Mouse (Mus musculus): ENCODE data around the gene Clip3. TPM values are rescaled to one million over a fixed set of nuclear protein-coding genes. Genes with fewer than 3 reads are reported as not detected.

Gene Clip3
- polyA plus RNA-seq, 2 experiments = 0.86 to 1.0 TPM

DNA sequence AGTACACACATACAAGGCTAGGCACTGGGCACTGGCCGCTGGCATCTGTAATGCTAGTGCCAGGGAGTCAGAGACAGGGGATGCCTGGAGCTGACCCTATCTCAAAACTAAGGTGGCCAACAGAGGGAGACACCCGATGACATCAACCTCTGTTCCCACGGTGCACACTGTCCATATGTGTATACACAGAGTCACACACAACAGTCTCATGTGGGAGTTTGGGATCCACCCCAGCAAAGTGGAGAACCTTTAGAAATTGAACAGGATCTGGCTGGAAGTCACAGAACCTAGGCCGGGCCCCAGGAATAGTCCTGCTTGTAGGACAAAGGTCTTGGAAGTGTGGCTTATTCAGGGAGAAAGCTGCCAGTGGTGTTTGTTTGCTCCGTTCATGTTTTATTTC, 2.8 kb downstream of the Clip3 start:
- WGBS (ENCODE audit: insufficient replicate concordance) = 56% methylated on average over 5 of the region's 5 CpGs
- no peak for ATAC-seq (ENCODE audit: insufficient read depth)
- Histone ChIP-seq H3K4me1 (replicated peaks; ENCODE audit: control insufficient read depth in 2 of 2, insufficient read depth in 2 of 2, low read length in 1 of 2) (no peaks in the 10 kb centered on the region), H3K4me3 (ENCODE audit: insufficient read depth in 1 of 2, low read depth in 2 of 2, low read length in 2 of 2) (no peak overlapping the region), H3K27me3 (ENCODE audit: control insufficient read depth, insufficient read depth, low read length) (no peaks in the 10 kb centered on the region), H3K9ac (replicated peaks) (no peak overlapping the region), H3K27ac (no peak overlapping the region), H3K9me3 (ENCODE audit: control insufficient read depth, low read length) (no peaks in the 10 kb centered on the region), H3K4me2 (ENCODE audit: low read depth) (no peak overlapping the region), H3K36me3 (replicated peaks; ENCODE audit: control insufficient read depth, insufficient read depth, low read depth) (no peaks in the 10 kb centered on the region)
- no peak for DNase-seq (ENCODE audit: low read depth in 3 of 3, low spot score in 3 of 3)
- no peak for TF ChIP-seq CTCF (IDR thresholded peaks at IDR 0.05; ENCODE audit: low read depth)

DNA sequence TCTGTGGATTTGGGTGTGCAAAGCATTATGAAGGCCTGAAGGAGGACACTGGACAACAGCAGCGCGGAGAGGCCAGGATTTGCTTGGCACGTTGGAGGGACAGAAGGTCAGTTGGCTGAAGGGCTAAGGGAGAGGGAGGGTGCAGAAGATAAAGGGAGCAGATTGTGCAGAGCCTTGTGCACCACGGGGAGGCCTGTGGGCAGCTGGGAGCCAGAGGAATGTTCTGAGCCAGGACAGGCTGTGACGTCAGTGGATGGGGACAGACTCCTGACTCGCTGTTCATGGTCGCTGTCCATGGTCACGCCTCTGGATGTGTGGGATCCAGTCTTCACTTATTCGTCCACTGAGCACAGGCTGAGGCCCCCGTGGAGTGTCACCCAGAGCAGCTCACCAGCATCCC, 3.6 kb downstream of the Clip3 start:
- DNase-seq (ENCODE audit: low read depth in 3 of 3, low spot score in 3 of 3) (no peak), ATAC-seq (ENCODE audit: insufficient read depth) (no peak)
- no peak overlapping the region for H3K4me3 ChIP-seq (ENCODE audit: insufficient read depth in 1 of 2, low read depth in 2 of 2, low read length in 2 of 2)
- H3K27me3 ChIP-seq (ENCODE audit: control insufficient read depth, insufficient read depth, low read length) = no peaks in the 10 kb centered on the region
- H3K27ac ChIP-seq = no peak overlapping the region
- H3K4me2 ChIP-seq (ENCODE audit: low read depth) = no peak overlapping the region
- no peaks in the 10 kb centered on the region for H3K4me1 ChIP-seq (replicated peaks; ENCODE audit: control insufficient read depth in 2 of 2, insufficient read depth in 2 of 2, low read length in 1 of 2)
- WGBS (ENCODE audit: insufficient replicate concordance) = 45% methylated on average over 10 of the region's 10 CpGs
- no peaks in the 10 kb centered on the region for H3K36me3 ChIP-seq (replicated peaks; ENCODE audit: control insufficient read depth, insufficient read depth, low read depth)
- no peaks in the 10 kb centered on the region for H3K9me3 ChIP-seq (ENCODE audit: control insufficient read depth, low read length)
- TF ChIP-seq CTCF (IDR thresholded peaks at IDR 0.05; ENCODE audit: low read depth) = no peak
- no peak for TF ChIP-seq EP300 (IDR thresholded peaks at IDR 0.05; ENCODE audit: low read depth)
- no peak overlapping the region for H3K9ac ChIP-seq (replicated peaks)

DNA sequence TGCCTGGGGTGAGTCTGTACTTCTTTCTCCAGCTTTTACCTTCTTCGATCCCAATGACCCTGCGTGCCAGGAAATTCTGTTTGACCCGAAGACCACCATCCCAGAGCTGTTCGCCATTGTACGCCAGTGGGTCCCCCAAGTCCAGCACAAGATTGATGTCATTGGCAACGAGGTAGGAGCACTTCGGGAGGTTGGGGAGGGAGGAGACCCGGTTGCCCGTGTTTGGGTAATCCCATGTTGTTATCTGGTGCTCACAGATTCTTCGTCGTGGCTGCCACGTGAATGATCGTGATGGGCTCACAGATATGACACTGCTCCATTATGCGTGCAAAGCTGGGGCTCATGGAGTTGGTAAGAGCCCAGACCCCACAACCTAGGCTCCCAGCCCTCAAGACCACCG, 5.3 kb downstream of the Clip3 start:
- Histone ChIP-seq H3K36me3 (replicated peaks; ENCODE audit: control insufficient read depth, insufficient read depth, low read depth) (no peaks in the 10 kb centered on the region), H3K4me3 (ENCODE audit: insufficient read depth in 1 of 2, low read depth in 2 of 2, low read length in 2 of 2) (no peak overlapping the region), H3K27ac (no peak overlapping the region), H3K9me3 (ENCODE audit: control insufficient read depth, low read length) (no peaks in the 10 kb centered on the region), H3K4me1 (replicated peaks; ENCODE audit: control insufficient read depth in 2 of 2, insufficient read depth in 2 of 2, low read length in 1 of 2) (no peaks in the 10 kb centered on the region), H3K4me2 (ENCODE audit: low read depth) (no peak overlapping the region), H3K27me3 (ENCODE audit: control insufficient read depth, insufficient read depth, low read length) (no peaks in the 10 kb centered on the region), H3K9ac (replicated peaks) (no peak overlapping the region)
- ATAC-seq (ENCODE audit: insufficient read depth) (no peak), DNase-seq (ENCODE audit: low read depth in 3 of 3, low spot score in 3 of 3) (no peak)
- no peak for TF ChIP-seq EP300 (IDR thresholded peaks at IDR 0.05; ENCODE audit: low read depth)
- 49% methylated on average over 15 of the region's 15 CpGs for WGBS (ENCODE audit: insufficient replicate concordance)

DNA sequence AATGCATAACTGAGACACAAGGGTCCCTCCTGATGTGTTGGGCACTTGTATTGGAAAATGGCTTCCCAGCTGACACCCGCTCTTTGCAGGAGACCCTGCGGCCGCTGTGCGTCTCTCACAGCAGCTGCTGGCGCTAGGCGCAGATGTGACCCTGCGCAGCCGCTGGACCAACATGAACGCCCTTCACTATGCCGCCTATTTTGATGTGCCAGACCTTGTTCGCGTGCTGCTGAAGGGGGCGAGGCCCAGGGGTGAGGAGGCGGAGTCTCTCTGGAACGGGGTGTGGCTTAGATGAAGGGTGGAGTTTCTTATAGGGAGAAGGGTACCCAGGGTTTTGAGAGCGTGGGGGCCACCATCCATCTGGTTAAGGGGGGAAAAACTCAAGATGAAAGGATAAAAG, 5.7 kb downstream of the Clip3 start:
- H3K9ac ChIP-seq (replicated peaks) = no peak overlapping the region
- WGBS (ENCODE audit: insufficient replicate concordance) = 65% methylated on average over 16 of the region's 16 CpGs

DNA sequence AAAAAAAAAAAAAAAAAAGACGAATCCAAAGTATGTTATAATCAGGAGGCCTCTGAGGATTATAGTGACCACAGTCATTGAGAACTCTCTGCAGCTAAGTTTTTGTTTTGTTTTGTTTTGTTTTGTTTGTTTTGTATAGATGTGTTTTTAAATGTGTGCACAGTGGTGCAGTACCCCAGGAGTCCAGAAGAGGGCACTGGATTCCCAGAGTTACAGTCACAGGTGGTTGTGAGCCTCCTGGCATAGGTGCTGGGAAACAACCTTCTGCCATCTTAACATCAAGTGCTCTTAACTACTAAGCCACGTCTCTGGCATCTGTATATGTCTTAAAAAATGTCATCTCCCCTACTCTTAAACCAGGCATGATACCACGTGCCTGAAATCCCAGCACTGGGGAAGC, 9.4 kb downstream of the Clip3 start:
- no peak overlapping the region for H3K9ac ChIP-seq (replicated peaks)
- no peak overlapping the region for H3K4me3 ChIP-seq (ENCODE audit: insufficient read depth in 1 of 2, low read depth in 2 of 2, low read length in 2 of 2)
- no peak overlapping the region for H3K4me2 ChIP-seq (ENCODE audit: low read depth)
- 28% methylated on average over 3 of the region's 3 CpGs for WGBS (ENCODE audit: insufficient replicate concordance)
- H3K27me3 ChIP-seq (ENCODE audit: control insufficient read depth, insufficient read depth, low read length) = no peaks in the 10 kb centered on the region
- TF ChIP-seq EP300 (IDR thresholded peaks at IDR 0.05; ENCODE audit: low read depth) (no peak), CTCF (IDR thresholded peaks at IDR 0.05; ENCODE audit: low read depth) (peak; percentile 80)
- ATAC-seq (ENCODE audit: insufficient read depth) = no peak
- no peaks in the 10 kb centered on the region for H3K4me1 ChIP-seq (replicated peaks; ENCODE audit: control insufficient read depth in 2 of 2, insufficient read depth in 2 of 2, low read length in 1 of 2)
- no peaks in the 10 kb centered on the region for H3K9me3 ChIP-seq (ENCODE audit: control insufficient read depth, low read length)
- no peaks in the 10 kb centered on the region for H3K36me3 ChIP-seq (replicated peaks; ENCODE audit: control insufficient read depth, insufficient read depth, low read depth)
- DNase-seq (ENCODE audit: low read depth in 3 of 3, low spot score in 3 of 3) = no peak
- H3K27ac ChIP-seq = no peak overlapping the region

More for the DNA sequence above, 5.7 kb downstream of the Clip3 start:
- Histone ChIP-seq H3K27ac (no peak overlapping the region), H3K4me2 (ENCODE audit: low read depth) (no peak overlapping the region), H3K27me3 (ENCODE audit: control insufficient read depth, insufficient read depth, low read length) (no peaks in the 10 kb centered on the region), H3K36me3 (replicated peaks; ENCODE audit: control insufficient read depth, insufficient read depth, low read depth) (no peaks in the 10 kb centered on the region), H3K9me3 (ENCODE audit: control insufficient read depth, low read length) (no peaks in the 10 kb centered on the region), H3K4me1 (replicated peaks; ENCODE audit: control insufficient read depth in 2 of 2, insufficient read depth in 2 of 2, low read length in 1 of 2) (no peaks in the 10 kb centered on the region), H3K4me3 (ENCODE audit: insufficient read depth in 1 of 2, low read depth in 2 of 2, low read length in 2 of 2) (no peak overlapping the region)
- ATAC-seq (ENCODE audit: insufficient read depth) = no peak
- no peak for DNase-seq (ENCODE audit: low read depth in 3 of 3, low spot score in 3 of 3)
- TF ChIP-seq CTCF (IDR thresholded peaks at IDR 0.05; ENCODE audit: low read depth) (no peak), EP300 (IDR thresholded peaks at IDR 0.05; ENCODE audit: low read depth) (no peak)
